Mouse (Mus musculus): ENCODE results near the gene Duox2. TPM values are rescaled to one million over a fixed set of nuclear protein-coding genes. Genes with fewer than 3 reads are reported as not detected.
"Not testable (repeated sequence)": the region's sequence is repeated elsewhere in the genome, so short reads cannot be mapped to it uniquely, and the experiment has no call there.

The Duox2 gene
- polyA plus RNA-seq (2015; fragmentation: Nextera tagmentation; extraction: Ambion mirVana): 0.03 TPM in 1 of 2 replicates, not detected in the other

DNA sequence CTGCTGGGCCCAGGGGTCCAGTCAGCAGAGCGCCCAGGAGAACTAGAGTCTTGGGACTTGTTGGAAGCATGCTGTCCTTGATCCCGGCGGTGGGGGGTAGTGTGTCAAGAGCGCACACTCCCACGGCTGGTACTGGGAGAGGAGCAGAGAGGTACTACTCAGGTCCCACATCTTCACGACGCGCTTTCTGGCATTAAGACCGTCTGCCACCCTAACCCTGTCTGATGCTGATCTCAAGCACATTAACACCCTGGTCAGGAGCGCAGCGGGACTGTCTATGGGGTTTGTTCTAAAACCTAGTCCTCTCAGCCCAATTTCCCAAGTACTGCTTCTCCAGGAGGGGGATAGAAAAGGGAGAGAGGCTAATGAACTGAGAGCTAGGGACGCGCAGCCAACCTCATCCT is at the start of gene Duox2:
Gene Duox2 (minus strand): TSS at position 354 of the 404 bp plus-strand sequence.
- Histone ChIP-seq H3K4me3 (ENCODE audit: low read depth, low read length) (peak within 1 kb of the TSS; percentile 33), H3K9me3 (replicated peaks; ENCODE audit: control insufficient read depth, low read length, poor library complexity, severe bottlenecking) (no peaks in the 10 kb centered on the region), H3K9ac (ENCODE audit: low read depth, low read length) (0 out of 2 replicates have a peak within 1 kb of the TSS, but pooled peaks have one; percentile 11), H3K4me2 (ENCODE audit: low read length) (peak within 1 kb of the TSS; percentile 57), H3K36me3 (ENCODE audit: control insufficient read depth, insufficient read depth, low read length) (no peaks in the 10 kb centered on the region), H3K4me1 (ENCODE audit: control insufficient read depth, insufficient read depth, low read length) (peaks cover 36% of the 10 kb centered on the region), H3K27ac (ENCODE audit: low read length) (no peak within 1 kb of the TSS), H3K27me3 (ENCODE audit: control insufficient read depth, insufficient read depth, low read depth, low read length) (peaks cover 60% of the 10 kb centered on the region)
- no peak for ATAC-seq
- 2% methylated on average over 13 of the region's 13 CpGs for WGBS

DNA sequence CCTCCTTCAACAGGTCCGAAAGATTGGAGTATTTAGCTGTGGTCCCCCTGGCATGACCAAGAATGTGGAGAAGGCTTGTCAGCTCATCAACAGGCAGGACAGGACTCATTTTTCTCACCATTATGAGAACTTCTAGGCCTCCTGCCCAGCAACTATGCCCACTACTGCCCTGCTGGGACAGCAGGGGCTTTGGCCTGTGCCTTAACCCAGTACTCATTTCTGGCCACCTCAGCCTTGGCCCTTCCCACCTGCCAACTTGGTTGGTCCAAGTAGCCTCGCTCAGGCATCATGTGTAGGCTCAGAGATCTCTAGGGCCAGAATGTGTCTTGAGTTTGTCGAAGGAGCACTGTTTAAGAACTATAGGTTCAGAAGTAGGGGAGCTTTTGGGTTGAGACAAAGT is 49.0 kb upstream of the Duox2 start:
- Histone ChIP-seq H3K4me1 (ENCODE audit: control insufficient read depth, insufficient read depth, low read length) (peaks cover 32% of the 10 kb centered on the region), H3K9me3 (replicated peaks; ENCODE audit: control insufficient read depth, low read length, poor library complexity, severe bottlenecking) (no peaks in the 10 kb centered on the region), H3K27me3 (ENCODE audit: control insufficient read depth, insufficient read depth, low read depth, low read length) (no peaks in the 10 kb centered on the region), H3K36me3 (ENCODE audit: control insufficient read depth, insufficient read depth, low read length) (no peaks in the 10 kb centered on the region), H3K27ac (ENCODE audit: low read length) (no peak overlapping the region; the same call in 1 of the 2 replicates), H3K9ac (ENCODE audit: low read depth, low read length) (no peak overlapping the region), H3K4me2 (ENCODE audit: low read length) (no peak overlapping the region), H3K4me3 (ENCODE audit: low read depth, low read length) (no peak overlapping the region)
- ATAC-seq: no peak
- WGBS: 89% methylated on average over 3 of the region's 3 CpGs

DNA sequence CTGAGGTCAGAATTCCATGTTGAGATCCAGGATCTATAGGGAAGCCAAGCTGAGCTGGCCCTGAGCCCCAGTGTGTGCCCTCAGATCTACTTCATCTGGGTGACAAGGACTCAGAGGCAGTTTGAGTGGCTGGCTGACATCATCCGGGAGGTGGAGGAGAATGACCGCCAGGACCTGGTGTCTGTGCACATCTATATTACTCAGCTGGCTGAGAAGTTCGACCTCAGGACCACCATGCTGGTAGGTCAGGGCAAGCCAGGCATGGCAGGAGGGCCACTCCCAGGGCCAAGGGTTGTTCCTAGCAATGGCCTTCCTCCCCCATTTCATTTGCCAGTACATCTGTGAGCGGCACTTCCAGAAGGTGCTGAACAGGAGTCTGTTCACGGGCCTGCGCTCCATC is 47.9 kb upstream of the Duox2 start:
- H3K36me3 ChIP-seq (ENCODE audit: control insufficient read depth, insufficient read depth, low read length); H3K9ac ChIP-seq (ENCODE audit: low read depth, low read length); H3K27me3 ChIP-seq (ENCODE audit: control insufficient read depth, insufficient read depth, low read depth, low read length); H3K9me3 ChIP-seq (replicated peaks; ENCODE audit: control insufficient read depth, low read length, poor library complexity, severe bottlenecking); ATAC-seq; H3K4me3 ChIP-seq (ENCODE audit: low read depth, low read length); H3K27ac ChIP-seq (ENCODE audit: low read length); H3K4me2 ChIP-seq (ENCODE audit: low read length): not testable (repeated sequence)
- WGBS: 94% methylated on average over 6 of the region's 6 CpGs
- H3K4me1 ChIP-seq (ENCODE audit: control insufficient read depth, insufficient read depth, low read length): peaks cover 21% of the 10 kb centered on the region

DNA sequence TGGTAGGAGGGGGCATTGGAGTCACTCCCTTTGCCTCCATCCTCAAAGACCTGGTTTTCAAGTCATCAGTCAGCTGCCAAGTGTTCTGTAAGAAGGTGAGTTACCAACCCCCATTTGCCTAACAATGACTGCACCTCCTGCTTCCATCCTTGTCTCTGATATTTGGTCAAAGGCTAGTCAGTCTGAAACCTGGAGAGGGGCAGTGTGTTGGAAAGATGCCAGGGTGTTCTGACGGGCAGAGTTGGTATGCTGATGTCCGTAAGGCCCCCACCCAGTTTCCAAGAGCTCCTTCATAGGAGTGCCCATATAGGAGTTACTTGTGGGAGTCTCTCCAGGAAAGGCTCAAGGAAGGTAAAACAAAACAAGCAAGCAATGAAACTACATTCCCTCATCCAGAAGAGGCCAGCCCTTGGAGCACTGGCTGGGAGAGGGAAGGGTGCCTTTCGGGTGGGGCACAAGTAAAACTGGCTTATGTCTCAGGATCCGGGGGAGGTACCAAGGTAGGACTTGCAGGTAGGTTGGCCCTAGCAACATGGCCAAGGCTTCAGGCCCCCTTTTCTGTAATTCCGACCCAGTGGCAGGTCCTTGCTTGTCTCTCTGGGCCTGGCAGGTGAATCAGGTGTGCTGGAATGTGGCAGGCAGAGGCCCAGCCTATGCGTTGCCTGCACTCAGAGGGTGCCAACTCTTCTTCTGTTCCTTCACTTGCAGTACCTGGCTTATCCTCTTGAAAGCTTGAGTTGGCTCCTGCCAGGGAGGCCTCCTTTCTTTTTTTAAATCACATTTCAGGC is 47.1 kb upstream of the Duox2 start:
- Histone ChIP-seq H3K4me1 (ENCODE audit: control insufficient read depth, insufficient read depth, low read length) (peaks cover 18% of the 10 kb centered on the region), H3K27ac (ENCODE audit: low read length) (no peak overlapping the region), H3K4me3 (ENCODE audit: low read depth, low read length) (no peak overlapping the region), H3K4me2 (ENCODE audit: low read length) (no peak overlapping the region), H3K9ac (ENCODE audit: low read depth, low read length) (no peak overlapping the region), H3K9me3 (replicated peaks; ENCODE audit: control insufficient read depth, low read length, poor library complexity, severe bottlenecking) (no peaks in the 10 kb centered on the region), H3K27me3 (ENCODE audit: control insufficient read depth, insufficient read depth, low read depth, low read length) (no peaks in the 10 kb centered on the region), H3K36me3 (ENCODE audit: control insufficient read depth, insufficient read depth, low read length) (no peaks in the 10 kb centered on the region)
- 84% methylated on average over 6 of the region's 6 CpGs for WGBS
- ATAC-seq: no peak

DNA sequence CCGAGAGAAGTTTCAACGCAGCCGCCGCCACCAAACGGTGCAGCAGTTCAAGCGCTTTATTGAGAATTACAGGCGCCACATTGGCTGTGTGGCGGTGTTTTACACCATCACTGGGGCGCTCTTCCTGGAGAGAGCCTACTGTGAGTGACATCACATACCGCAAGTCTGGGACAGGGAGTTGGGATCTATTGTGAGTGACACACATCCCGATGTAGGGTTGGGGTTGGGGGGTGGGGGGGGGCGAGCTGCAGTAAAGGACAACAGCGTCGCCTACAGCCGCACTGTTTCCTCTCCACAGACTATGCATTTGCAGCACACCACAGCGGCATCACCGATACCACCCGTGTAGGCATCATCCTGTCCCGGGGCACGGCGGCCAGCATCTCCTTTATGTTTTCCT is 39.0 kb upstream of the Duox2 start:
- Histone ChIP-seq H3K4me3 (ENCODE audit: low read depth, low read length) (peak overlapping the region; percentile 15), H3K4me1 (ENCODE audit: control insufficient read depth, insufficient read depth, low read length) (no peaks in the 10 kb centered on the region), H3K9me3 (replicated peaks; ENCODE audit: control insufficient read depth, low read length, poor library complexity, severe bottlenecking) (no peaks in the 10 kb centered on the region), H3K4me2 (ENCODE audit: low read length) (peak overlapping the region; percentile 34), H3K27me3 (ENCODE audit: control insufficient read depth, insufficient read depth, low read depth, low read length) (no peaks in the 10 kb centered on the region), H3K36me3 (ENCODE audit: control insufficient read depth, insufficient read depth, low read length) (no peaks in the 10 kb centered on the region), H3K9ac (ENCODE audit: low read depth, low read length) (no peak overlapping the region), H3K27ac (ENCODE audit: low read length) (no peak overlapping the region)
- ATAC-seq: no peak
- 58% methylated on average over 20 of the region's 21 CpGs for WGBS

DNA sequence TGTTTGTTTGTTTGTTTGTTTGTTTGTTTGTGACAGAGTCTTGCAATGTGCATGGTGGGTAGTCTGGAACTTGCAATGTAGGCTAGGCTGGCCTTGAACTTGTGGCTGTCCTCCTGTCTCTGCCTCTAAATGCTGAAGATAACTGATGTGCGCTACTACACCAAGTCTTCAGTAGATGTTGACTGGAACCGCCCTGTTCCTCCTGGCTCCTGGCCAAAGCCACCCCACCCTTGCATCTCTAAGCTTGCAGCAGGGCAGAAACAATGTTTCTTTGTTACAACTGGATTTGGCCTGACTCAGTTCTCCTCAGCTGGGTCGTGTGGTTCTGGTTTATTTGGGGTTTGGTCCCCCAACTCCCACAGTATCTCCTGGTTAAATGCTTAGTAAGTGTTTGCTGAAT is 35.9 kb upstream of the Duox2 start:
- no peak overlapping the region for H3K27ac ChIP-seq (ENCODE audit: low read length)
- H3K27me3 ChIP-seq (ENCODE audit: control insufficient read depth, insufficient read depth, low read depth, low read length): no peaks in the 10 kb centered on the region
- no peak overlapping the region for H3K4me2 ChIP-seq (ENCODE audit: low read length)
- H3K9me3 ChIP-seq (replicated peaks; ENCODE audit: control insufficient read depth, low read length, poor library complexity, severe bottlenecking): no peaks in the 10 kb centered on the region
- H3K9ac ChIP-seq (ENCODE audit: low read depth, low read length): no peak overlapping the region
- WGBS: 76% methylated on average over 3 of the region's 3 CpGs
- no peaks in the 10 kb centered on the region for H3K4me1 ChIP-seq (ENCODE audit: control insufficient read depth, insufficient read depth, low read length)
- ATAC-seq: no peak
- no peaks in the 10 kb centered on the region for H3K36me3 ChIP-seq (ENCODE audit: control insufficient read depth, insufficient read depth, low read length)
- H3K4me3 ChIP-seq (ENCODE audit: low read depth, low read length): no peak overlapping the region

DNA sequence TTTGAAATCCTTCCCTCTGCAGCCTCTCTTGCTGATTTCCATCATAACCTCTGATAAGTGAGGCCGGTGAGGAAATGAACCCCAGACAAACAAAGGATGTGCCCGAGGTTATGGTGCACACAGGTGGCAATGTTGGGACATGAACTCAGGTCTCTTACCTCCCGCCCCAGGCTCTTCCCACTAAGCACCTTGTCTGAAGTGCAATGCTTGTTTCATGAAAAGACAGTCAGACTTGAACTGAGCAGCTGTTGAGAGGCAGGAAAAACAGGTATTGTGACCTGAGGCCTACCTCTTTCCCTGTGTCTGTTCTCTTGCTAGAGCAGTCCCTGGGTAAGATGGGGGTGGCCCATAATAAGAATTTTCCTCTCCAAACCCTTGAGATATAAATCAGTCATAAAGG is 34.0 kb upstream of the Duox2 start:
- no peak overlapping the region for H3K4me2 ChIP-seq (ENCODE audit: low read length)
- H3K27me3 ChIP-seq (ENCODE audit: control insufficient read depth, insufficient read depth, low read depth, low read length): no peaks in the 10 kb centered on the region
- H3K27ac ChIP-seq (ENCODE audit: low read length): no peak overlapping the region
- H3K9me3 ChIP-seq (replicated peaks; ENCODE audit: control insufficient read depth, low read length, poor library complexity, severe bottlenecking): no peaks in the 10 kb centered on the region
- no peaks in the 10 kb centered on the region for H3K36me3 ChIP-seq (ENCODE audit: control insufficient read depth, insufficient read depth, low read length)
- H3K9ac ChIP-seq (ENCODE audit: low read depth, low read length): no peak overlapping the region
- no peak overlapping the region for H3K4me3 ChIP-seq (ENCODE audit: low read depth, low read length)
- ATAC-seq: no peak
- WGBS: 93% methylated on average over 3 of the region's 3 CpGs
- H3K4me1 ChIP-seq (ENCODE audit: control insufficient read depth, insufficient read depth, low read length): no peaks in the 10 kb centered on the region

DNA sequence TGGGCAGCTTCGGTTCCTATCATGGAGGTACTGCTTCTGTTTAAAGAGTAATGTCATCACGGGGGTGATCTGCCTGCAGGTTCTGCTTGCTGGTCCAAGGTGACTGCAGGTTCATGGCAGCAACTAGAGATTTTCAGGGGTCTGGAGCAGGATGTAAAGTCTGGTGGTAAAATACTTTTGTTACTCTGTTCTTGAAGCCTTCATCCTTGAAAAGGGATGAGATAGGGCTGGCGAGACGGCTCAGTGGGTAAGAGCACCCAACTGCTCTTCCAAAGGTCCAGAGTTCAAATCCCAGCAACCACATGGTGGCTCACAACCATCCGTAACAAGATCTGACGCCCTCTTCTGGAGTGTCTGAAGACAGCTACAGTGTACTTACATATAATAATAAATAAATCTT is 32.1 kb upstream of the Duox2 start:
- H3K9ac ChIP-seq (ENCODE audit: low read depth, low read length); ATAC-seq: not testable (repeated sequence)
- 90% methylated on average over 4 of the region's 6 CpGs for WGBS

DNA sequence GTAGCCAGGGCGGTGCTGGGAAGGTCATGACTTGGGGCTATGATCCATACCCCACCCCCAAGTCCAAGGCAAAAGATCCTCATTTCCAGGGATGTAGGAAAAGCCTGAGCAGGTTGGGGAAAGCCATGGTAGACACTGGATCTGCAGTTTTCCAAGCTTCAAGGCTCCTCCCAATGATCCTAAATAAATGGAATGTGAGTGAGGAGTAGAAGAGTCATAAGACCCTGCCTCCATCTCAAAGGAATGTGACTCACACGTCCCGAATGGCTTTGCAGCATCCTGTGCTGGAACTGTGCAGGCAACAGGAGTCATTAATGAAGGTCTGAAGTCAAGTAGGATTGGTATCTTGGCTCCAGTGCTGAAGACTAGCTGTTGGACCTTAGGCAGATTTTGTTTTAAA is 29.7 kb upstream of the Duox2 start:
- 69% methylated on average over 3 of the region's 3 CpGs for WGBS
- Histone ChIP-seq H3K27me3 (ENCODE audit: control insufficient read depth, insufficient read depth, low read depth, low read length) (no peaks in the 10 kb centered on the region), H3K9me3 (replicated peaks; ENCODE audit: control insufficient read depth, low read length, poor library complexity, severe bottlenecking) (no peaks in the 10 kb centered on the region), H3K4me2 (ENCODE audit: low read length) (no peak overlapping the region), H3K4me3 (ENCODE audit: low read depth, low read length) (no peak overlapping the region), H3K9ac (ENCODE audit: low read depth, low read length) (no peak overlapping the region), H3K36me3 (ENCODE audit: control insufficient read depth, insufficient read depth, low read length) (no peaks in the 10 kb centered on the region), H3K4me1 (ENCODE audit: control insufficient read depth, insufficient read depth, low read length) (no peaks in the 10 kb centered on the region), H3K27ac (ENCODE audit: low read length) (no peak overlapping the region)
- ATAC-seq: no peak

More for the DNA sequence above, 32.1 kb upstream of the Duox2 start:
- H3K27ac ChIP-seq (ENCODE audit: low read length); H3K27me3 ChIP-seq (ENCODE audit: control insufficient read depth, insufficient read depth, low read depth, low read length); H3K4me3 ChIP-seq (ENCODE audit: low read depth, low read length); H3K9me3 ChIP-seq (replicated peaks; ENCODE audit: control insufficient read depth, low read length, poor library complexity, severe bottlenecking); H3K4me2 ChIP-seq (ENCODE audit: low read length); H3K4me1 ChIP-seq (ENCODE audit: control insufficient read depth, insufficient read depth, low read length); H3K36me3 ChIP-seq (ENCODE audit: control insufficient read depth, insufficient read depth, low read length): not testable (repeated sequence)
